Mouse (Mus musculus) olfactory bulb, adult 2 months (tissue): ENCODE data around the gene Sox6. TPM values are rescaled to one million over a fixed set of nuclear protein-coding genes. Genes with fewer than 3 reads are reported as not detected.

Experiments
- H3K27ac ChIP-seq: fragments of 200-500 bp; 2 replicates; pipeline ENCODE4 v1.5.1; 2012; ENCODE audit warnings: low read depth, low read length; ENCODE audit not compliant: insufficient read depth
- H3K4me1 ChIP-seq: fragments of 200-500 bp; 2 replicates; pipeline ENCODE4 v1.6.1; 2012; ENCODE audit warnings: low read length; ENCODE audit not compliant: control insufficient read depth, insufficient read depth
- H3K4me3 ChIP-seq: fragments of 200-500 bp; 2 replicates; pipeline ENCODE4 v1.5.1; 2012; ENCODE audit warnings: mild to moderate bottlenecking, low read depth, low read length, moderate library complexity; ENCODE audit not compliant: insufficient read depth
- CTCF ChIP-seq: fragments of 200-500 bp; IDR thresholded peaks from 2 replicates; pipeline ENCODE4 v1.5.1; 2012; ENCODE audit warnings: low read depth, mild to moderate bottlenecking, low read length, moderate library complexity; ENCODE audit not compliant: insufficient read depth
- POLR2A ChIP-seq: fragments of 200-500 bp; IDR thresholded peaks from 2 replicates; pipeline ENCODE4 v1.6.1; 2012; ENCODE audit warnings: mild to moderate bottlenecking, low read depth, low read length, moderate library complexity; ENCODE audit not compliant: insufficient read depth
- WGBS: fragments of 180-500 bp; shearing (Covaris S2); methylation state at CpG from one replicate; pipeline ENCODE4 v1.1.7; 2018; 5-methylcytosine and 5-hydroxymethylcytosine counted together
- polyA plus RNA-seq: library from polyadenylated mRNA; stranded (reverse); fragments of >200 nt; gene quantifications from 2 replicates; pipeline ENCODE4 v1.2.4, GENCODE M21; 2012; ENCODE audit warnings: low replicate concordance; ENCODE audit not compliant: missing spikeins, insufficient read depth, insufficient read length

The Sox6 gene
- polyA plus RNA-seq, 1 experiment: not detected

- Histone ChIP-seq H3K4me1 (no peaks in the 10 kb centered on the region), H3K4me3 (no peak overlapping the region), H3K27ac (no peak overlapping the region)
- no peak for TF ChIP-seq CTCF
- no peak for TF ChIP-seq POLR2A
- WGBS: 98% methylated on average over 4 of the region's 4 CpGs
These were observed 187.5 kb downstream of the Sox6 start for GRCm38 (mm10) chr7:115851131-115851530.

GRCm38 (mm10) chr7:115845791-115846366, 192.7 kb downstream of the Sox6 start:
- WGBS: 95% methylated on average over 4 of the region's 4 CpGs
- Histone ChIP-seq H3K4me1 (no peaks in the 10 kb centered on the region), H3K4me3 (no peak overlapping the region), H3K27ac (no peak overlapping the region)
- TF ChIP-seq POLR2A: no peak
- no peak for TF ChIP-seq CTCF

DNA sequence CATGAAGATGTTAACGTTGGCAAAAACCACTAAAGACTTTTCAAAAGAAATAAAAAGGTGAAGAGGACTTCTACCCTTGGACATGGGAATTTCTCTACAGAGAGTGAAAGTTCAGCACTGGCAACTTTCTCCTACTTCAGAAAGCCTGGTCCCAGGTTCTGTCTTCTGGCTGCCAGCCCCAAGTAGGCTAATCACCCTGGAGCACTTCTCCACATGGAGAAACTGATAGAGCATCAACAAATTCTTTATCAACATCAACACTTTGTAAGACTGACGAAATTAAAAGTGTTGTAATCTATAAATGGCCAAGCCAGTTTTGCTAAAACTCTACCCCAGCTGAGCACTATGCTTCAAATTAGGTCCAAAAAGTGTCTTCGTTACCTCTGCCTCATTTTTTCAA, 193.7 kb downstream of the Sox6 start:
- 90% methylated on average over 3 of the region's 3 CpGs for WGBS
- no peak for TF ChIP-seq CTCF
- no peak for TF ChIP-seq POLR2A
- Histone ChIP-seq H3K27ac (no peak overlapping the region), H3K4me1 (no peaks in the 10 kb centered on the region), H3K4me3 (no peak overlapping the region)

DNA sequence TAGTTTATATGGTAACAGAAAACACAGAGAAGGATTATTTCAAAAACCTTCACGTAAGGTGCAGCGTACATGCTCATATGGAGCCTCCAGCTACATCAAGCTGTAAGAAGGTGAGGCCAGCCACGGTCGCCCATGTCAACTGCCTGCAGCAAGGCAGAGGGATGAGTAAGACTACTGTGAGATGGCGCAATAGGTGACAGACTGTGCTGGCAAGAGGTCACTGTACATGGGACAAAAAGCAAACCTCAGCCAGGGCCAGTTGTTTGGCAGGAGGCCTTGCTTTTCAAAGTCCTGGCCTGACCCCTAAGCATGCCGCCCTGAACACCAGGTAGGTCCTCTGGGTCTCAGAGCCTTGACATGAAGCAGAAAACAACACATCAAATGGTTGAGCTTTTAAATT, 194.2 kb downstream of the Sox6 start:
- H3K4me3 ChIP-seq: no peak overlapping the region
- H3K27ac ChIP-seq: no peak overlapping the region
- 95% methylated on average over 6 of the region's 6 CpGs for WGBS
- H3K4me1 ChIP-seq: no peaks in the 10 kb centered on the region
- TF ChIP-seq CTCF (no peak), POLR2A (no peak)

DNA sequence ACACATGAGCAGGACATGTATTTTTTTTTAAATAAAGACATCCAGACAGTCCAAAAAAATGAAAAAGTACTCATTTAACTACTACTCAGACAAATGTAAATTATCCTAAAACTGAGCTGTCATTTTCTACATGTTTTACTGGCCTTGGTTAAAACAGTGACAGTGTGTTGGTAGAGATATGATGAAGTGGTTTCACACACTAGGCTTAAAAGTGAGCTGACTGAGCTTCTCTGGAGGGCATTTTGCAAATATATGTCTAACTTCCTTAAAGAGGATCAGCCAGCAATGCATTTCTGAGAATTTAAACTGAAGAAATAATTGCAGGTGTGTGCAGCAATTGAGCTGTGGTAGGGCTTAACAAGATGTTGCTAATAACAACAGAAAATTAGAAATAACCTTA, 196.3 kb downstream of the Sox6 start:
- TF ChIP-seq CTCF: no peak
- no peak for TF ChIP-seq POLR2A

DNA sequence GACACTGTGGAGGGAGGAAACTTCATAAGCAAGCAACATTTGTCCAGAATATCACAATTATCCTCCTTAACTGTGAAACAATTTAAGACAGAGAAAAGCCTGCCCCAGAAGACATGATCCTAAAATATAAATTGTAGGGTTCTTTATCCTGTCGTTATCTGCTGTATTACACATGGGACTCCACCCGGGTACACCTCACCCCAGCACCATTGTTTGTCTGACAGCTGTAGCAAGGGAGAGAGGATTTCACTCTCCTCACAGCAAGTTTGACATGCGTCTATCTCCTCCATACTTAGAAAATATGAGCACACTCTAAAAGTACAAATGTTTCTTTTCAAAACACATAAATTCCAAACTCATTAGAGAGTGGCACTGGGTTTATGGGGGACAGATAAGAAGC, 198.0 kb downstream of the Sox6 start:
- TF ChIP-seq POLR2A (no peak), CTCF (no peak)
- H3K27ac ChIP-seq: no peak overlapping the region
- no peak overlapping the region for H3K4me3 ChIP-seq
- 80% methylated on average over 3 of the region's 3 CpGs for WGBS
- no peaks in the 10 kb centered on the region for H3K4me1 ChIP-seq

More for the DNA sequence above, 196.3 kb downstream of the Sox6 start:
- no peak overlapping the region for H3K27ac ChIP-seq
- no peaks in the 10 kb centered on the region for H3K4me1 ChIP-seq
- H3K4me3 ChIP-seq: no peak overlapping the region

GRCm38 (mm10) chr7:115835005-115835404, 203.6 kb downstream of the Sox6 start:
- TF ChIP-seq POLR2A: no peak
- no peak for TF ChIP-seq CTCF
- H3K4me1 ChIP-seq: no peaks in the 10 kb centered on the region
- H3K27ac ChIP-seq: no peak overlapping the region
- 92% methylated on average over 3 of the region's 3 CpGs for WGBS
- no peak overlapping the region for H3K4me3 ChIP-seq

DNA sequence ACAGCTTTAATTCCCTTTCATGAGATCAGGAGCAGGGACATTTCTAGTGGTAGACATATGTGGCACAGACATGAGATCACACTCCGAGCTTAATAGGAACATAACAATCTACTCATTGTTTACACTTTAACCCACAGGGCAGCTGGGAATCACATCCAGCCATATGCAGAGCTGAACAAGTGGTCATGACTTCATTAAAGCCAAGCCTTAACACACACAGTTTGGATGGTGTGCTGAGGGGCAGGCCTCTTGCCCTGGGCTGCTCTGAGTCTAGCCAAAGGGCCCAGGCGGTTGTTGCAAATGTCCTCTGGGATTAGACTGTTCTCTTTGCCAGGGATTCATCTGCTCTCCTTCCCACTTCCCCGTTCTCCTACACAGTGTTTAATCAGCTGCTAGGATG, 204.9 kb downstream of the Sox6 start:
- TF ChIP-seq POLR2A (no peak), CTCF (no peak)

GRCm38 (mm10) chr7:115830938-115831873, 207.4 kb downstream of the Sox6 start:
- no peaks in the 10 kb centered on the region for H3K4me1 ChIP-seq
- TF ChIP-seq CTCF (no peak), POLR2A (no peak)
- no peak overlapping the region for H3K4me3 ChIP-seq
- 91% methylated on average over 11 of the region's 11 CpGs for WGBS
- no peak overlapping the region for H3K27ac ChIP-seq

More for the DNA sequence above, 204.9 kb downstream of the Sox6 start:
- H3K4me1 ChIP-seq: no peaks in the 10 kb centered on the region
- 78% methylated on average over 3 of the region's 3 CpGs for WGBS
- no peak overlapping the region for H3K4me3 ChIP-seq
- H3K27ac ChIP-seq: no peak overlapping the region
